ENCODE assay signal across 8 mouse cellular contexts in the genomic region with DNA sequence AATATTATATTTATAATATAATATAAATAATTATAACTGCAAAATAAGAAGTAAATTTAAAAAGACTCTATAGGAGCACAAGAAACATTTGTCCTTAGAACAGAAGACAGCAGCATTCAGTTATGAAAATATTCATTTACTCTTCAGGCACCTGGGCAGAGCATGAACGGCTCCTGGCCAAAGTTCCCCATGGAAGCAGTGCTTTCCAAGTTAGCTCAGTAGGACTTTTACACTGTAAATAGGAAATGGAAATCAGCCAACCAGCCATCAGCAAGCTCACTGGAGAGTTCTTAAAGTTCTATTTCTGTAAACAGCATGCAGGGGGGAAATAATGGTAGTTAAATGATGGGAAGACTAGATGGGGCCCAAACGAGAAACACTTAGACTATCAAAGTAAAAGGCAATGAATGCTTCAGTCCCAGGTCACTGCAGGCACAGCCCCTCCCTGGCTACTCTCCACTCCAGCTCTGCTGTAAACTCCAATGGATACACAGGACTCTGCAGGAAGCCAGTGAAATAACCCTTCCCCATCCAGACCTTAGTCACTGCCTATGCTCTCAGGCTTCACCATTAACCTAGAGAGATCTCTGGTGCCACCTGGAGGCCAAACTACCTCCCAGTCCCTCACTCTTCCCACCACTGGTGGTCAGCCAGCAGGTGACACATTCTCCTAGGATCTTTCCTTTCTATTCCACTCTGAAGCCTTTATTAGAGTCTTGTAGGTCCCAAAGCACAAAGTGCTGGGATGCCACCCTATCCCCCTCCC. TPM values are rescaled to one million over a fixed set of nuclear protein-coding genes. Genes with fewer than 3 reads are reported as not detected.
DNase-seq lines count a peak whose midpoint lies in the region; ATAC-seq and TF ChIP-seq lines count a peak whose summit lies in the region.

No protein-coding gene starts in this region.

- 0 out of 2 replicates have a peak, but pooled peaks have one; percentile 37 for ATAC-seq in heart, embryonic 16.5 days (replicated peaks; ENCODE audit: extremely low read depth, insufficient read depth, low FRiP score)
- peak; percentile 74 for ATAC-seq in kidney, embryonic 16.5 days (ENCODE audit: low FRiP score, low TSS enrichment)
- peak; percentile 93 for ATAC-seq in lung, postnatal 0 days

- DNase-seq in layer of hippocampus, adult 2 months (ENCODE audit: low spot score in 2 of 2) = peak in 1 of 2 experiments; percentile 17
- no peak for DNase-seq in layer of hippocampus, adult 9-11 months
- DNase-seq in MN1 (ENCODE audit: low spot score) = peak; percentile 50
- DNase-seq in cerebellum, postnatal 10 days = peak; percentile 80 to 82
- peak; percentile 89 for DNase-seq in lung, postnatal 0 days (ENCODE audit: low spot score)

- no peaks in the 10 kb centered on the region for H3K27me3 ChIP-seq in heart, embryonic 16.5 days (ENCODE audit: control insufficient read depth, insufficient read depth, low read length)
- H3K27me3 ChIP-seq in kidney, embryonic 16.5 days (ENCODE audit: insufficient read depth, low read length) = 0 out of 2 replicates have a peak, but pooled peaks cover 4% of the 10 kb centered on the region
- no peaks in the 10 kb centered on the region for H3K27me3 ChIP-seq in lung, postnatal 0 days (replicated peaks; ENCODE audit: insufficient read depth, low read length)
- H3K27me3 ChIP-seq in small intestine, adult 2 months (ENCODE audit: control insufficient read depth, insufficient read depth, low read length) = no peaks in the 10 kb centered on the region

- no peaks in the 10 kb centered on the region for H3K36me3 ChIP-seq in heart, embryonic 16.5 days (ENCODE audit: control insufficient read depth, insufficient read depth)
- H3K36me3 ChIP-seq in kidney, embryonic 16.5 days (ENCODE audit: insufficient read depth, low read length) = no peaks in the 10 kb centered on the region
- H3K36me3 ChIP-seq in lung, postnatal 0 days (ENCODE audit: insufficient read depth, low read length) = no peaks in the 10 kb centered on the region
- no peaks in the 10 kb centered on the region for H3K36me3 ChIP-seq in small intestine, adult 2 months (ENCODE audit: control insufficient read depth, insufficient read depth, low read length)

- no peak overlapping the region for H3K9ac ChIP-seq in heart, embryonic 16.5 days (ENCODE audit: low read length)
- no peak overlapping the region for H3K9ac ChIP-seq in kidney, embryonic 16.5 days (replicated peaks; ENCODE audit: low read length)
- no peak overlapping the region for H3K9ac ChIP-seq in lung, postnatal 0 days (replicated peaks; ENCODE audit: low read depth)

- TF ChIP-seq CTCF in layer of hippocampus, adult 2 months (conservative IDR thresholded peaks at IDR 0.05) = peak; percentile 79
- peak; percentile 81 for TF ChIP-seq CTCF in lung, postnatal 0 days (IDR thresholded peaks at IDR 0.05)
- TF ChIP-seq CTCF in small intestine, adult 2 months (IDR thresholded peaks at IDR 0.05; ENCODE audit: extremely low read depth, insufficient read length, insufficient replicate concordance, low read depth, low read length) = peak; percentile 86; the same call in 1 of the 2 replicates

- H3K4me2 ChIP-seq in heart, embryonic 16.5 days (ENCODE audit: low read depth, low read length) = no peak overlapping the region
- no peak overlapping the region for H3K4me2 ChIP-seq in kidney, embryonic 16.5 days (replicated peaks; ENCODE audit: low read depth, low read length)
- no peak overlapping the region for H3K4me2 ChIP-seq in lung, postnatal 0 days (replicated peaks; ENCODE audit: low read depth, low read length)

- no peaks in the 10 kb centered on the region for H3K4me1 ChIP-seq in heart, embryonic 16.5 days (ENCODE audit: control insufficient read depth, insufficient read depth, low read length)
- no peaks in the 10 kb centered on the region for H3K4me1 ChIP-seq in kidney, embryonic 16.5 days (ENCODE audit: insufficient read depth, low read length)
- no peaks in the 10 kb centered on the region for H3K4me1 ChIP-seq in lung, postnatal 0 days (ENCODE audit: insufficient read depth, low read depth, low read length)
- H3K4me1 ChIP-seq in small intestine, adult 2 months (ENCODE audit: control insufficient read depth, insufficient read depth, insufficient read length, low read length) = peaks cover 6% of the 10 kb centered on the region

- no peak for TF ChIP-seq POLR2A in small intestine, adult 2 months (IDR thresholded peaks at IDR 0.05; ENCODE audit: low read depth, low read length)

- TF ChIP-seq EP300 in lung, postnatal 0 days (IDR thresholded peaks at IDR 0.05) = no peak

- 41% methylated on average over 2 of the region's 2 CpGs for WGBS in heart, embryonic 16.5 days
- WGBS in kidney, embryonic 16.5 days = 59% methylated on average over 2 of the region's 2 CpGs
- 45% methylated on average over 2 of the region's 2 CpGs for WGBS in lung, postnatal 0 days
- 19% methylated on average over 2 of the region's 2 CpGs for WGBS in small intestine, adult 2 months

- H3K27ac ChIP-seq in layer of hippocampus, adult 2 months = no peak overlapping the region
- no peak overlapping the region for H3K27ac ChIP-seq in heart, embryonic 16.5 days (ENCODE audit: low read length)
- no peak overlapping the region for H3K27ac ChIP-seq in kidney, embryonic 16.5 days (ENCODE audit: low read length)
- H3K27ac ChIP-seq in lung, postnatal 0 days (ENCODE audit: low read length) = no peak overlapping the region
- H3K27ac ChIP-seq in small intestine, adult 2 months (ENCODE audit: insufficient read depth, low read depth, low read length) = no peak overlapping the region

- no peaks in the 10 kb centered on the region for H3K9me3 ChIP-seq in heart, embryonic 16.5 days (replicated peaks; ENCODE audit: control insufficient read depth, low read length)
- no peaks in the 10 kb centered on the region for H3K9me3 ChIP-seq in kidney, embryonic 16.5 days (ENCODE audit: low read length)
- H3K9me3 ChIP-seq in lung, postnatal 0 days (ENCODE audit: low read length) = no peaks in the 10 kb centered on the region

- H3K4me3 ChIP-seq in layer of hippocampus, adult 2 months = no peak overlapping the region
- H3K4me3 ChIP-seq in heart, embryonic 16.5 days (ENCODE audit: low read length) = no peak overlapping the region
- no peak overlapping the region for H3K4me3 ChIP-seq in kidney, embryonic 16.5 days (ENCODE audit: low read length)
- H3K4me3 ChIP-seq in lung, postnatal 0 days (ENCODE audit: low read depth, low read length) = no peak overlapping the region
- H3K4me3 ChIP-seq in small intestine, adult 2 months (ENCODE audit: low read depth, low read length) = no peak overlapping the region

RNA-seq across cellular contexts. Expression of gene Atp7b, which starts 12.2 kb away (rescaled TPM):
- 1 to 10 TPM; 2.3 to 2.4 TPM for total RNA-seq in layer of hippocampus, adult 2 months (2021)
- polyA plus RNA-seq in heart, embryonic 16.5 days (2015; fragmentation: Nextera tagmentation; extraction: Ambion mirVana) = 1.1 and 1.3 TPM in 2 replicates
- 0.67 and 0.72 TPM in 2 replicates for polyA plus RNA-seq in kidney, embryonic 16.5 days (2015; fragmentation: Nextera tagmentation; extraction: Ambion mirVana)
- polyA plus RNA-seq in lung, postnatal 0 days (2015; fragmentation: Nextera tagmentation; extraction: Ambion mirVana) = 7.3 and 12.0 TPM in 2 replicates
- polyA plus RNA-seq in small intestine, adult 2 months (2012; rRNA removed) = 5.5 and 5.7 TPM in 2 replicates

RNA-seq across cellular contexts. Expression of gene Alg11, which starts 12.6 kb away (rescaled TPM):
- total RNA-seq in layer of hippocampus, adult 2 months (2021) = 10 to 100 TPM; 34.7 to 42.0 TPM
- polyA plus RNA-seq in heart, embryonic 16.5 days (2015; fragmentation: Nextera tagmentation; extraction: Ambion mirVana) = 14.7 and 16.0 TPM in 2 replicates
- polyA plus RNA-seq in kidney, embryonic 16.5 days (2015; fragmentation: Nextera tagmentation; extraction: Ambion mirVana) = 33.0 and 36.0 TPM in 2 replicates
- polyA plus RNA-seq in lung, postnatal 0 days (2015; fragmentation: Nextera tagmentation; extraction: Ambion mirVana) = 13.3 and 13.6 TPM in 2 replicates
- 0.95 and 1.3 TPM in 2 replicates for polyA plus RNA-seq in small intestine, adult 2 months (2012; rRNA removed)

Comparison
In these comparisons a context has a peak if more than half of its experiments do, and no peak if none do; other contexts are left out.
1. ATAC-seq: peak in every context shown above with its lines; median percentile 93 in lung, postnatal 0 days; 74 in kidney, embryonic 16.5 days; 37 in heart, embryonic 16.5 days.